Mouse (Mus musculus) pancreas, adult 10 weeks (tissue): ENCODE measurements around the gene Tut7. TPM values are rescaled to one million over a fixed set of nuclear protein-coding genes. Genes with fewer than 3 reads are reported as not detected.

ENCODE experiments used
- polyA plus RNA-seq: library from polyadenylated mRNA; stranded (reverse); fragments of 350-450 nt; fragmentation: Illumina TruSeq; extraction: RNeasy Lipid Tissue Mini Kit (QIAGEN cat#74804); gene quantifications from one replicate; pipeline ENCODE4 v1.2.3, GENCODE M21; 2015; ENCODE audit warnings: low read depth, low replicate concordance; ENCODE audit not compliant: insufficient read depth

Tut7 gene
- polyA plus RNA-seq = 14.3 TPM

DNA sequence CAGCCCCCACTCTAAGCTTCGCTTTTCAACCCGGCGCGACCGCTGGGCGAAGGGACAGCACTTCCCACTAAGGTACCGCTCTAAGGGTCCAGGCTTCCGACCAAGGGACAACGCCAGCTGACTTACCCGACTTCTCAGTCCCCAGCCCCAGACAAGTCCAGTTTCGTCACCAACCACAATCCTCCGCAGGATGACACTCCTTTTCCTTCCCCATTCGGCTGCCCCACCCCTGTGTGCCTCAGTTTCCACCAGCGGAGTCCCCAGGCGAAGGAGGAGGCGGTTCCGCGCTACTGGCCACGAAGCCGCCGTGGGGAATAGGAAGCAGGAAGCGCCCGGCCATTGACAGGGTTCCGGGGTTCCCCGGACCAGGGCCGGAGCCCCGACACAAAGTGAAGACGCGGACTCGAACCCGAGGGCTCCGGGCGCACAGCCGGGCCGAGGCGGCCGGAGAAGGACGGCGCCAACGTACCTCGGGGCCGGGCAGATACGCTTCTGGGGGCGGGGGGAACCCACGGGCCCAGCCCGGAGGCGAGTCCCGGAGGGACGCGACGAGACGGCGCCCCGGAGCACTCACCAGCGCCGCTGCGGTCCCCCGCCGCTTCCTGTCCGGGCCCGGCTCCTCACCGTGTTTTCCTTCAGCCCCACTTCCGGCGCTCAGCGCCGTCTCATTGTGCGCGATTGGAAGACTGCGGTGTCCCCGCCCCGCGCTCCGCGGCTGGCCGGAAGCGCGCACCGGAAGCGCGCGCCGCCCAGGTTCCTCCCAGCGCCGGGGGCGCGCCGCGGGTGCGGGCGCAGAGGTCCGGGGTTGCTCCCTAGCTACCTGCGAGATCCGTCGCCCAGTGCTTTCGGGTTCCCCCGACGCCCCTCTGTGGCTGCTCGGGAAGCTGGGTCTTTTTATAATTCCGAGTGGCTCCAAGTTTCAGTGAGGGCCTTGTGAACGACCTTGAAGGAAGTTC lies at the start of gene Tut7:
Gene Tut7, minus strand, starts transcription at position 641 of the 956 bp plus-strand sequence.

GRCm38 (mm10) chr13:59782145-59782544 lies 40.8 kb downstream of the Tut7 start, which contains the start of gene Gm49354:
Gm49354 (minus strand) TSS chr13:59782245.

DNA sequence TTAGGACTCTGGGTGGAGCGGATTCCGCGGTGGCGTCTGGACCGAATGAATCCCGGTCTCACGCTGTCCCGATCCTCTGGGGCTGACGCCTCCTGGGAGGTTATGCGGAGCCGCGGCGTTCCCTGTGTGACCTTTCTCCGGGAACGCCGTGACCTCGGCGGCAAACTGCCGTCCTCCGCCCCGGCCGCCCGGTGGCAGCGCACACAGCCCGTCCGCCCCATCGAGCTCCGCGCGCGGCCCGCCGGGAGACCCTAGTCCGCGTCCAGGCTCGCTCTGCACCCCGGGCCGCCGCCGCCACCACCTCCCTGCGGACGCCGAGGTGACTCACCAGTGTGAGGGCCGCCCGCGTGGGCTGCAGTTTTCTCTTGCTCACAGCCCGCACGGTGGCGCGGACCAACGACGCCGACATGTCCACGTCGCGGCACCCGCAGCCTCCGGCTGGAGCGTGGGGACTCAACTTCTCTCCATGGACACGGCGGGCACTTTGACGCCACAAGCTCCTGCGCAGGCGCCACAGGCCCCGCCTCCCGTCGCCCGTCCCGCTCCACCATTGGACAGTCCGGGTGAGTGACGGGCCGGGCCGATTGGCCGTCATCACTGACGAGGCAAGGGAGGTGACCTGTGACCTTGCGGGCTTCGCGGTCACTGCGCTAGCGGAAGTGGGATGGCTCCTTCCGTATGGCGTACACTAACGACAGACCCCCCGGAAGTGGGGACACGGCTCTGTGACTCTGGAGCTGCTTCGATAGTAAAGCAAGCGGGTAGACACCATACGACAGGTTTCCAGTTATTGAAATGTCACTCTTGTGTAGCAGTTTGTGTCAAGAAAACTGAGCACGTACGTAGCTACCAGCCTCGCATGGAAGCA lies 53.4 kb downstream of the Tut7 start, which contains the start of gene Isca1:
Gene Isca1, minus strand, starts transcription at position 515 of the 868 bp plus-strand sequence.

GRCm38 (mm10) chr13:59746711-59747110 lies 76.2 kb downstream of the Tut7 start, which contains the start of gene 1700014D04Rik:
1700014D04Rik (minus strand) TSS chr13:59746752.

GRCm38 (mm10) chr13:59731652-59732051 lies 91.3 kb downstream of the Tut7 start, which contains the start of gene Spata31d1d:
Spata31d1d (minus strand) TSS chr13:59731752.

Other genes with a start within 250 kb of the Tut7 start
- gene Agtpbp1, start 237.9 kb downstream of the Tut7 start, polyA plus RNA-seq = 35.9 TPM
- gene Naa35, start 237.9 kb downstream of the Tut7 start, polyA plus RNA-seq = 26.7 TPM
- 4.8 TPM for gene Golm1, start 147.3 kb downstream of the Tut7 start, polyA plus RNA-seq
- not detected for gene 4921517D22Rik, start 129.0 kb downstream of the Tut7 start, polyA plus RNA-seq
- gene Spata31d1a, start 112.8 kb downstream of the Tut7 start, polyA plus RNA-seq = not detected
- not detected for gene Spata31d1b, start 110.9 kb downstream of the Tut7 start, polyA plus RNA-seq
- not detected for gene Spata31d1d, start 91.4 kb downstream of the Tut7 start, polyA plus RNA-seq
- not detected for gene 1700014D04Rik, start 76.4 kb downstream of the Tut7 start, polyA plus RNA-seq
- 24.3 TPM for gene Isca1, start 53.3 kb downstream of the Tut7 start, polyA plus RNA-seq
- not detected for gene Gm49354, start 40.9 kb downstream of the Tut7 start, polyA plus RNA-seq